Mouse (Mus musculus): ENCODE data around the gene Pdgfc. TPM values are rescaled to one million over a fixed set of nuclear protein-coding genes. Genes with fewer than 3 reads are reported as not detected.
A peak's percentile ranks its signal among the peaks of the same experiment; 100 is the strongest.

Gene Pdgfc
- polyA plus RNA-seq, 1 experiment = 23.9 TPM

GRCm38 (mm10) chr3:81211666-81212065 lies 175.4 kb downstream of the Pdgfc start:
- TF ChIP-seq MYOD1 (IDR thresholded peaks at IDR 0.05; ENCODE audit: control insufficient read depth in 1 of 3, insufficient read length in 2 of 3, low read depth in 2 of 3) (no peak), TCF12 (IDR thresholded peaks at IDR 0.05; ENCODE audit: insufficient read depth, poor library complexity, severe bottlenecking) (no peak), SRF (IDR thresholded peaks at IDR 0.05; ENCODE audit: control insufficient read depth, insufficient read length, low read depth) (no peak), POLR2A (IDR thresholded peaks at IDR 0.05; ENCODE audit: insufficient read length, low read depth) (no peak), MYOG (IDR thresholded peaks at IDR 0.05; ENCODE audit: control insufficient read depth in 1 of 3, insufficient read depth in 1 of 3, insufficient read length in 2 of 3, low read depth in 2 of 3) (no peak), TCF3 (IDR thresholded peaks at IDR 0.05; ENCODE audit: insufficient read length, low read depth) (no peak), REST (IDR thresholded peaks at IDR 0.05; ENCODE audit: insufficient read depth, insufficient read length) (no peak), USF1 (IDR thresholded peaks at IDR 0.05; ENCODE audit: low read depth) (no peak), MAX (IDR thresholded peaks at IDR 0.05; ENCODE audit: low read depth) (no peak), CEBPB (IDR thresholded peaks at IDR 0.05; ENCODE audit: insufficient read depth, poor library complexity, severe bottlenecking) (no peak)
- Histone ChIP-seq H3K36me3 (ENCODE audit: control insufficient read depth, insufficient read depth) (peaks cover 18% of the 10 kb centered on the region), H3K4me3 (no peak overlapping the region), H3ac (ENCODE audit: control insufficient read depth, insufficient read length) (no peak overlapping the region), H3K79me2 (ENCODE audit: control insufficient read depth, insufficient read depth) (no peaks in the 10 kb centered on the region), H3K27me3 (ENCODE audit: control insufficient read depth, insufficient read depth, insufficient read length) (no peaks in the 10 kb centered on the region), H3K4me2 (ENCODE audit: low read depth) (no peak overlapping the region)

GRCm38 (mm10) chr3:81215547-81216118 lies 179.4 kb downstream of the Pdgfc start:
- Histone ChIP-seq H3K36me3 (ENCODE audit: control insufficient read depth, insufficient read depth) (peaks cover 18% of the 10 kb centered on the region), H3K4me2 (ENCODE audit: low read depth) (peak overlapping the region; percentile 0), H3K4me3 (no peak overlapping the region), H3K79me2 (ENCODE audit: control insufficient read depth, insufficient read depth) (no peaks in the 10 kb centered on the region), H3ac (ENCODE audit: control insufficient read depth, insufficient read length) (no peak overlapping the region), H3K27me3 (ENCODE audit: control insufficient read depth, insufficient read depth, insufficient read length) (no peaks in the 10 kb centered on the region)
- no peak for TF ChIP-seq TCF12 (IDR thresholded peaks at IDR 0.05; ENCODE audit: insufficient read depth, poor library complexity, severe bottlenecking)
- no peak for TF ChIP-seq POLR2A (IDR thresholded peaks at IDR 0.05; ENCODE audit: insufficient read length, low read depth)
- TF ChIP-seq MAX (IDR thresholded peaks at IDR 0.05; ENCODE audit: low read depth) = no peak
- no peak for TF ChIP-seq MYOD1 (IDR thresholded peaks at IDR 0.05; ENCODE audit: control insufficient read depth in 1 of 3, insufficient read length in 2 of 3, low read depth in 2 of 3)
- no peak for TF ChIP-seq USF1 (IDR thresholded peaks at IDR 0.05; ENCODE audit: low read depth)
- TF ChIP-seq TCF3 (IDR thresholded peaks at IDR 0.05; ENCODE audit: insufficient read length, low read depth) = no peak
- TF ChIP-seq CEBPB (IDR thresholded peaks at IDR 0.05; ENCODE audit: insufficient read depth, poor library complexity, severe bottlenecking) = no peak
- no peak for TF ChIP-seq SRF (IDR thresholded peaks at IDR 0.05; ENCODE audit: control insufficient read depth, insufficient read length, low read depth)
- no peak for TF ChIP-seq REST (IDR thresholded peaks at IDR 0.05; ENCODE audit: insufficient read depth, insufficient read length)
- no peak for TF ChIP-seq MYOG (IDR thresholded peaks at IDR 0.05; ENCODE audit: control insufficient read depth in 1 of 3, insufficient read depth in 1 of 3, insufficient read length in 2 of 3, low read depth in 2 of 3)
- TF ChIP-seq E2F4 (IDR thresholded peaks at IDR 0.05; ENCODE audit: insufficient read depth) = no peak
- TF ChIP-seq POLR2AphosphoS2 (IDR thresholded peaks at IDR 0.05; ENCODE audit: insufficient read length, low read depth) = no peak

GRCm38 (mm10) chr3:81221682-81222081 lies 185.5 kb downstream of the Pdgfc start:
- H3K36me3 ChIP-seq (ENCODE audit: control insufficient read depth, insufficient read depth) = no peaks in the 10 kb centered on the region
- TF ChIP-seq E2F4 (IDR thresholded peaks at IDR 0.05; ENCODE audit: insufficient read depth) = no peak
- no peak for TF ChIP-seq REST (IDR thresholded peaks at IDR 0.05; ENCODE audit: insufficient read depth, insufficient read length)
- TF ChIP-seq MYOD1 (IDR thresholded peaks at IDR 0.05; ENCODE audit: control insufficient read depth in 1 of 3, insufficient read length in 2 of 3, low read depth in 2 of 3) = no peak
- no peak for TF ChIP-seq MAX (IDR thresholded peaks at IDR 0.05; ENCODE audit: low read depth)
- TF ChIP-seq TCF3 (IDR thresholded peaks at IDR 0.05; ENCODE audit: insufficient read length, low read depth) = no peak
- no peak for TF ChIP-seq POLR2AphosphoS2 (IDR thresholded peaks at IDR 0.05; ENCODE audit: insufficient read length, low read depth)
- no peak for TF ChIP-seq TCF12 (IDR thresholded peaks at IDR 0.05; ENCODE audit: insufficient read depth, poor library complexity, severe bottlenecking)
- no peak for TF ChIP-seq POLR2A (IDR thresholded peaks at IDR 0.05; ENCODE audit: insufficient read length, low read depth)
- TF ChIP-seq CEBPB (IDR thresholded peaks at IDR 0.05; ENCODE audit: insufficient read depth, poor library complexity, severe bottlenecking) = no peak
- TF ChIP-seq SRF (IDR thresholded peaks at IDR 0.05; ENCODE audit: control insufficient read depth, insufficient read length, low read depth) = no peak
- no peak for TF ChIP-seq MYOG (IDR thresholded peaks at IDR 0.05; ENCODE audit: control insufficient read depth in 1 of 3, insufficient read depth in 1 of 3, insufficient read length in 2 of 3, low read depth in 2 of 3)
- no peak for TF ChIP-seq USF1 (IDR thresholded peaks at IDR 0.05; ENCODE audit: low read depth)
- no peaks in the 10 kb centered on the region for H3K79me2 ChIP-seq (ENCODE audit: control insufficient read depth, insufficient read depth)
- no peak overlapping the region for H3K4me2 ChIP-seq (ENCODE audit: low read depth)
- H3K4me3 ChIP-seq = no peak overlapping the region
- H3K27me3 ChIP-seq (ENCODE audit: control insufficient read depth, insufficient read depth, insufficient read length) = no peaks in the 10 kb centered on the region
- H3ac ChIP-seq (ENCODE audit: control insufficient read depth, insufficient read length) = no peak overlapping the region

GRCm38 (mm10) chr3:81228344-81228743 lies 192.1 kb downstream of the Pdgfc start:
- no peak for TF ChIP-seq MAX (IDR thresholded peaks at IDR 0.05; ENCODE audit: low read depth)
- TF ChIP-seq SRF (IDR thresholded peaks at IDR 0.05; ENCODE audit: control insufficient read depth, insufficient read length, low read depth) = no peak
- no peak for TF ChIP-seq POLR2A (IDR thresholded peaks at IDR 0.05; ENCODE audit: insufficient read length, low read depth)
- no peak for TF ChIP-seq TCF3 (IDR thresholded peaks at IDR 0.05; ENCODE audit: insufficient read length, low read depth)
- TF ChIP-seq POLR2AphosphoS2 (IDR thresholded peaks at IDR 0.05; ENCODE audit: insufficient read length, low read depth) = no peak
- no peak for TF ChIP-seq E2F4 (IDR thresholded peaks at IDR 0.05; ENCODE audit: insufficient read depth)
- no peak for TF ChIP-seq MYOG (IDR thresholded peaks at IDR 0.05; ENCODE audit: control insufficient read depth in 1 of 3, insufficient read depth in 1 of 3, insufficient read length in 2 of 3, low read depth in 2 of 3)
- no peak for TF ChIP-seq USF1 (IDR thresholded peaks at IDR 0.05; ENCODE audit: low read depth)
- TF ChIP-seq TCF12 (IDR thresholded peaks at IDR 0.05; ENCODE audit: insufficient read depth, poor library complexity, severe bottlenecking) = no peak
- TF ChIP-seq REST (IDR thresholded peaks at IDR 0.05; ENCODE audit: insufficient read depth, insufficient read length) = no peak
- TF ChIP-seq MYOD1 (IDR thresholded peaks at IDR 0.05; ENCODE audit: control insufficient read depth in 1 of 3, insufficient read length in 2 of 3, low read depth in 2 of 3) = no peak
- no peak for TF ChIP-seq CEBPB (IDR thresholded peaks at IDR 0.05; ENCODE audit: insufficient read depth, poor library complexity, severe bottlenecking)
- no peak overlapping the region for H3K4me3 ChIP-seq
- no peaks in the 10 kb centered on the region for H3K36me3 ChIP-seq (ENCODE audit: control insufficient read depth, insufficient read depth)
- H3K79me2 ChIP-seq (ENCODE audit: control insufficient read depth, insufficient read depth) = no peaks in the 10 kb centered on the region
- H3K4me2 ChIP-seq (ENCODE audit: low read depth) = no peak overlapping the region
- H3ac ChIP-seq (ENCODE audit: control insufficient read depth, insufficient read length) = no peak overlapping the region
- no peaks in the 10 kb centered on the region for H3K27me3 ChIP-seq (ENCODE audit: control insufficient read depth, insufficient read depth, insufficient read length)

Data from myocyte (in vitro differentiated cells).